Mouse (Mus musculus) kidney, embryonic 16.5 days (tissue): Measurements from ENCODE around the gene Wdr59. TPM values are rescaled to one million over a fixed set of nuclear protein-coding genes. Genes with fewer than 3 reads are reported as not detected.

Experiments used
- ATAC-seq: fragments of 200-750 bp; cut with Nextera tagmentation; 2 replicates; pipeline ENCODE4 v1.8.0; 2017; ENCODE audit warnings: moderate TSS enrichment; ENCODE audit not compliant: low FRiP score, low TSS enrichment
- H3K27ac ChIP-seq: fragments of 300-500 bp; sonication (generic); 2 replicates; pipeline ENCODE4 v1.5.1; 2014; ENCODE audit warnings: low read length
- H3K27me3 ChIP-seq: fragments of 300-500 bp; sonication (generic); 2 replicates; pipeline ENCODE4 v1.6.1; 2014; ENCODE audit warnings: low read length, control low read depth, mixed read lengths; ENCODE audit not compliant: insufficient read depth
- H3K36me3 ChIP-seq: fragments of 300-500 bp; sonication (generic); 2 replicates; pipeline ENCODE4 v1.6.1; 2014; ENCODE audit warnings: low read length, control low read depth, mixed read lengths; ENCODE audit not compliant: insufficient read depth
- H3K4me1 ChIP-seq: fragments of 300-500 bp; sonication (generic); 2 replicates; pipeline ENCODE4 v1.6.1; 2014; ENCODE audit warnings: low read length, control low read depth, mixed read lengths; ENCODE audit not compliant: insufficient read depth
- H3K4me2 ChIP-seq: fragments of 300-500 bp; sonication (generic); replicated peaks from 2 replicates; pipeline ENCODE4 v1.6.1; 2014; ENCODE audit warnings: low read depth, low read length
- H3K4me3 ChIP-seq: fragments of 300-500 bp; sonication (generic); 2 replicates; pipeline ENCODE4 v1.5.1; 2014; ENCODE audit warnings: mild to moderate bottlenecking, low read length
- H3K9ac ChIP-seq: fragments of 300-500 bp; sonication (generic); replicated peaks from 2 replicates; pipeline ENCODE4 v1.6.1; 2014; ENCODE audit warnings: low read length
- H3K9me3 ChIP-seq: fragments of 300-500 bp; sonication (generic); 2 replicates; pipeline ENCODE4 v1.6.1; 2016; ENCODE audit warnings: low read length, control low read depth
- WGBS: fragments of 180-500 bp; shearing (Covaris S2); extraction: QIAGEN DNeasy Blood & Tissue Kit; methylation state at CpG from one replicate; pipeline ENCODE4 v1.1.7; 2014; 5-methylcytosine and 5-hydroxymethylcytosine counted together
- polyA plus RNA-seq: library from polyadenylated mRNA; unstranded; fragments of >200 nt; fragmentation: Nextera tagmentation; extraction: Ambion mirVana; gene quantifications from 2 replicates; pipeline ENCODE4 v1.2.1, GENCODE M21; 2015

Wdr59 gene
- polyA plus RNA-seq, 1 experiment from 2014 or later, result 7.8 TPM

- ATAC-seq, result no peak
- WGBS, result 69% methylated on average over 10 of the region's 10 CpGs
- H3K9ac ChIP-seq, result no peak overlapping the region
- 0 out of 2 replicates have a peak overlapping the region, but pooled peaks have one; percentile 19 for H3K4me2 ChIP-seq
- no peaks in the 10 kb centered on the region for H3K36me3 ChIP-seq
- H3K4me1 ChIP-seq, result peaks cover 27% of the 10 kb centered on the region
- no peaks in the 10 kb centered on the region for H3K27me3 ChIP-seq
- H3K4me3 ChIP-seq, result 0 out of 2 replicates have a peak overlapping the region, but pooled peaks have one; percentile 5
- H3K27ac ChIP-seq, result no peak overlapping the region
- no peaks in the 10 kb centered on the region for H3K9me3 ChIP-seq
Measured at GRCm38 (mm10) chr8:111539422-111540076, 17.7 kb upstream of the Wdr59 start.

- peak overlapping the region; percentile 89 for H3K4me3 ChIP-seq
- ATAC-seq, result no peak
- peak overlapping the region; percentile 96 for H3K9ac ChIP-seq
- H3K36me3 ChIP-seq, result no peaks in the 10 kb centered on the region
- no peaks in the 10 kb centered on the region for H3K9me3 ChIP-seq
- WGBS, result 3% methylated on average over 2 of the region's 2 CpGs
- H3K27ac ChIP-seq, result 0 out of 2 replicates have a peak overlapping the region, but pooled peaks have one; percentile 21
- peaks cover 27% of the 10 kb centered on the region for H3K4me1 ChIP-seq
- no peaks in the 10 kb centered on the region for H3K27me3 ChIP-seq
- H3K4me2 ChIP-seq, result peak overlapping the region; percentile 88
Measured at GRCm38 (mm10) chr8:111538194-111538593, 16.3 kb upstream of the Wdr59 start.

- WGBS, result 2% methylated on average over 8 of the region's 8 CpGs
- Histone ChIP-seq H3K27me3 (no peaks in the 10 kb centered on the region), H3K36me3 (no peaks in the 10 kb centered on the region), H3K9me3 (no peaks in the 10 kb centered on the region), H3K9ac (peak overlapping the region; percentile 96), H3K4me1 (peaks cover 27% of the 10 kb centered on the region), H3K27ac (0 out of 2 replicates have a peak overlapping the region, but pooled peaks have one; percentile 93), H3K4me3 (peak overlapping the region; percentile 89), H3K4me2 (peak overlapping the region; percentile 88)
- no peak for ATAC-seq
Measured at GRCm38 (mm10) chr8:111537765-111538158, 15.9 kb upstream of the Wdr59 start.

GRCm38 (mm10) chr8:111536978-111537764 is 15.3 kb upstream of the Wdr59 start:
- Histone ChIP-seq H3K9ac (peak overlapping the region; percentile 96), H3K27ac (peak overlapping the region; percentile 93), H3K4me2 (peak overlapping the region; percentile 88), H3K36me3 (no peaks in the 10 kb centered on the region), H3K9me3 (no peaks in the 10 kb centered on the region), H3K27me3 (no peaks in the 10 kb centered on the region), H3K4me3 (peak overlapping the region; percentile 89), H3K4me1 (peaks cover 27% of the 10 kb centered on the region)
- ATAC-seq, result peak; percentile 43
- WGBS, result under 1% methylated on average over 63 of the region's 64 CpGs

GRCm38 (mm10) chr8:111536031-111536977 is 14.4 kb upstream of the Wdr59 start, which contains the start of gene Znrf1:
Gene Znrf1 (plus strand): TSS chr8:111536097.
- Histone ChIP-seq H3K9me3 (no peaks in the 10 kb centered on the region), H3K27ac (peak within 1 kb of the TSS; percentile 93), H3K36me3 (no peaks in the 10 kb centered on the region), H3K27me3 (no peaks in the 10 kb centered on the region), H3K9ac (peak within 1 kb of the TSS; percentile 96), H3K4me3 (peak within 1 kb of the TSS; percentile 89), H3K4me1 (peaks cover 27% of the 10 kb centered on the region), H3K4me2 (peak within 1 kb of the TSS; percentile 88)
- ATAC-seq, result peak; percentile 95
- under 1% methylated on average over 55 of the region's 100 CpGs for WGBS

GRCm38 (mm10) chr8:111535491-111535890 is 13.6 kb upstream of the Wdr59 start:
- H3K9ac ChIP-seq, result peak overlapping the region; percentile 96; the same call in 1 of the 2 replicates
- no peak for ATAC-seq
- WGBS, result 47% methylated on average over 5 of the region's 5 CpGs

GRCm38 (mm10) chr8:111533503-111533902 is 11.6 kb upstream of the Wdr59 start:
- Histone ChIP-seq H3K36me3 (no peaks in the 10 kb centered on the region), H3K9me3 (no peaks in the 10 kb centered on the region), H3K27me3 (no peaks in the 10 kb centered on the region), H3K27ac (no peak overlapping the region), H3K9ac (no peak overlapping the region), H3K4me1 (peaks cover 10% of the 10 kb centered on the region), H3K4me2 (no peak overlapping the region), H3K4me3 (no peak overlapping the region)
- 72% methylated on average over 4 of the region's 4 CpGs for WGBS
- ATAC-seq, result no peak

More at GRCm38 (mm10) chr8:111535491-111535890, 13.6 kb upstream of the Wdr59 start:
- H3K27ac ChIP-seq, result no peak overlapping the region
- no peaks in the 10 kb centered on the region for H3K36me3 ChIP-seq
- H3K9me3 ChIP-seq, result no peaks in the 10 kb centered on the region
- peak overlapping the region; percentile 89 for H3K4me3 ChIP-seq
- peaks cover 24% of the 10 kb centered on the region for H3K4me1 ChIP-seq
- peak overlapping the region; percentile 88 for H3K4me2 ChIP-seq
- H3K27me3 ChIP-seq, result no peaks in the 10 kb centered on the region

GRCm38 (mm10) chr8:111531621-111532020 is 9.7 kb upstream of the Wdr59 start:
- Histone ChIP-seq H3K4me1 (no peaks in the 10 kb centered on the region), H3K27me3 (no peaks in the 10 kb centered on the region), H3K9ac (no peak overlapping the region), H3K27ac (no peak overlapping the region), H3K36me3 (no peaks in the 10 kb centered on the region), H3K9me3 (no peaks in the 10 kb centered on the region), H3K4me3 (no peak overlapping the region), H3K4me2 (no peak overlapping the region)
- WGBS, result 87% methylated on average over 17 of the region's 17 CpGs
- no peak for ATAC-seq

- Histone ChIP-seq H3K36me3 (no peaks in the 10 kb centered on the region), H3K27me3 (no peaks in the 10 kb centered on the region), H3K9me3 (no peaks in the 10 kb centered on the region), H3K27ac (no peak overlapping the region), H3K4me1 (no peaks in the 10 kb centered on the region), H3K9ac (no peak overlapping the region), H3K4me2 (no peak overlapping the region), H3K4me3 (no peak overlapping the region)
- WGBS, result 68% methylated on average over 12 of the region's 12 CpGs
- ATAC-seq, result no peak
Measured at GRCm38 (mm10) chr8:111531191-111531590, 9.3 kb upstream of the Wdr59 start.
